Mouse (Mus musculus) frontal cortex, postnatal 10 days (tissue): ENCODE data around the gene 9430007A20Rik.
"Not testable (repeated sequence)": the region's sequence is repeated elsewhere in the genome, so short reads cannot be mapped to it uniquely, and the experiment has no call there.

Experiments
- DNase-seq, 2 experiments: peaks; one replicate each; pipeline ENCODE4 v3.0.0; 2022; ENCODE audit warnings: low spot score in 2 of 2, mixed read lengths in 1 of 2

The 9430007A20Rik gene

GRCm38 (mm10) chr4:144519522-144519921 is at the start of gene 9430007A20Rik:
Gene 9430007A20Rik, plus strand, starts transcription at chr4:144519822.
- no peak for DNase-seq

- no peak for DNase-seq
Observed at GRCm38 (mm10) chr4:144493331-144493730, 26.3 kb upstream of the 9430007A20Rik start.

GRCm38 (mm10) chr4:144506518-144506917 is 13.1 kb upstream of the 9430007A20Rik start:
- DNase-seq: no peak

- no peak for DNase-seq
Observed at GRCm38 (mm10) chr4:144544689-144545088, 25.1 kb downstream of the 9430007A20Rik start.

- DNase-seq: not testable (repeated sequence)
Observed at GRCm38 (mm10) chr4:144545339-144545738, 25.7 kb downstream of the 9430007A20Rik start.

GRCm38 (mm10) chr4:144551156-144551555 is 31.5 kb downstream of the 9430007A20Rik start:
- DNase-seq: no peak

- DNase-seq: no peak
Observed at GRCm38 (mm10) chr4:144559792-144560191, 40.2 kb downstream of the 9430007A20Rik start.

GRCm38 (mm10) chr4:144561205-144561604 is 41.6 kb downstream of the 9430007A20Rik start:
- no peak for DNase-seq

- no peak for DNase-seq
Observed at GRCm38 (mm10) chr4:144565034-144565433, 45.4 kb downstream of the 9430007A20Rik start, which contains the start of gene Gm13124. Gene Gm13124, minus strand, starts transcription at chr4:144565134.

- no peak for DNase-seq
Observed at GRCm38 (mm10) chr4:144567752-144568151, 48.1 kb downstream of the 9430007A20Rik start.
